Mouse (Mus musculus): Measurements from ENCODE around the gene Ghrh. TPM values are rescaled to one million over a fixed set of nuclear protein-coding genes. Genes with fewer than 3 reads are reported as not detected.

Gene Ghrh
- polyA plus RNA-seq, 1 experiment from 2014 or later: not detected

DNA sequence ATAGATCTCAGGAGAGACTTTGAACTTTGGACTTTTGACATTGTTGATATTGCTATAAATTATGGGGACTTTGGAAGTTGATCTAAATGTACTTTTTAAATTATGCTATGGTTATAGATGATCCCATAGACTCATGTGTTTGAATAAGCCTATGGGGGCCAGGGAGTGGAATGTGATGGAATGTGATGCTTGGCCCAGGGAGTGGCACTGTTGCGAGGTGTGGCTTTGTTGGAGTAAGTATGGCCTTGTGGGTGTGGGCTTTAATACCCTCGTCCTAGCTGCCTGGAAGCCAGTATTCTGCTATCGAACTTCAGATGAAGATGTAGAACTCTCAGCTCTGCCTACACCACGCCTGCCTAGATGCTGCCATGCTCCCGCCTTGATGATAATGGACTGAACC is 12.7 kb upstream of the Ghrh start:
- 83% methylated on average over 5 of the region's 5 CpGs for WGBS
- H3K9ac ChIP-seq (ENCODE audit: low read depth, low read length): no peak overlapping the region
- no peak for TF ChIP-seq CTCF (IDR thresholded peaks at IDR 0.05; ENCODE audit: low read depth)
- no peaks in the 10 kb centered on the region for H3K9me3 ChIP-seq (replicated peaks; ENCODE audit: low read length)
- ATAC-seq (replicated peaks; ENCODE audit: low FRiP score, low read depth): no peak
- no peaks in the 10 kb centered on the region for H3K36me3 ChIP-seq (ENCODE audit: insufficient read depth, low read length)
- no peaks in the 10 kb centered on the region for H3K27me3 ChIP-seq (ENCODE audit: insufficient read depth, low read length)
- no peak for DNase-seq (ENCODE audit: low spot score)
- H3K4me1 ChIP-seq (replicated peaks; ENCODE audit: insufficient read depth, low read length): no peaks in the 10 kb centered on the region
- H3K4me3 ChIP-seq (replicated peaks; ENCODE audit: low read depth, low read length): no peak overlapping the region
- no peak overlapping the region for H3K4me2 ChIP-seq (ENCODE audit: low read length)
- H3K27ac ChIP-seq: no peak overlapping the region

GRCm38 (mm10) chr2:157354106-157354505 is 6.8 kb upstream of the Ghrh start:
- DNase-seq (ENCODE audit: low spot score): no peak

GRCm38 (mm10) chr2:157353183-157353582 is 5.9 kb upstream of the Ghrh start:
- no peak for TF ChIP-seq CTCF (IDR thresholded peaks at IDR 0.05; ENCODE audit: low read depth)
- Histone ChIP-seq H3K4me1 (replicated peaks; ENCODE audit: insufficient read depth, low read length) (no peaks in the 10 kb centered on the region), H3K4me3 (replicated peaks; ENCODE audit: low read depth, low read length) (no peak overlapping the region), H3K27ac (no peak overlapping the region), H3K9ac (ENCODE audit: low read depth, low read length) (no peak overlapping the region), H3K4me2 (ENCODE audit: low read length) (no peak overlapping the region), H3K36me3 (ENCODE audit: insufficient read depth, low read length) (no peaks in the 10 kb centered on the region), H3K27me3 (ENCODE audit: insufficient read depth, low read length) (no peaks in the 10 kb centered on the region), H3K9me3 (replicated peaks; ENCODE audit: low read length) (no peaks in the 10 kb centered on the region)
- no peak for DNase-seq (ENCODE audit: low spot score)
- no peak for ATAC-seq (replicated peaks; ENCODE audit: low FRiP score, low read depth)
- WGBS: 73% methylated on average over 4 of the region's 4 CpGs

More at GRCm38 (mm10) chr2:157354106-157354505, 6.8 kb upstream of the Ghrh start:
- H3K36me3 ChIP-seq (ENCODE audit: insufficient read depth, low read length): no peaks in the 10 kb centered on the region
- H3K4me3 ChIP-seq (replicated peaks; ENCODE audit: low read depth, low read length): no peak overlapping the region
- H3K27me3 ChIP-seq (ENCODE audit: insufficient read depth, low read length): no peaks in the 10 kb centered on the region
- 46% methylated on average over 3 of the region's 3 CpGs for WGBS
- H3K4me1 ChIP-seq (replicated peaks; ENCODE audit: insufficient read depth, low read length): no peaks in the 10 kb centered on the region
- no peak overlapping the region for H3K4me2 ChIP-seq (ENCODE audit: low read length)
- ATAC-seq (replicated peaks; ENCODE audit: low FRiP score, low read depth): no peak
- no peaks in the 10 kb centered on the region for H3K9me3 ChIP-seq (replicated peaks; ENCODE audit: low read length)
- H3K9ac ChIP-seq (ENCODE audit: low read depth, low read length): no peak overlapping the region
- TF ChIP-seq CTCF (IDR thresholded peaks at IDR 0.05; ENCODE audit: low read depth): no peak
- no peak overlapping the region for H3K27ac ChIP-seq

- Histone ChIP-seq H3K9ac (ENCODE audit: low read depth, low read length) (no peak overlapping the region), H3K4me1 (replicated peaks; ENCODE audit: insufficient read depth, low read length) (no peaks in the 10 kb centered on the region), H3K9me3 (replicated peaks; ENCODE audit: low read length) (no peaks in the 10 kb centered on the region), H3K27me3 (ENCODE audit: insufficient read depth, low read length) (no peaks in the 10 kb centered on the region), H3K4me2 (ENCODE audit: low read length) (no peak overlapping the region), H3K27ac (no peak overlapping the region), H3K4me3 (replicated peaks; ENCODE audit: low read depth, low read length) (no peak overlapping the region), H3K36me3 (ENCODE audit: insufficient read depth, low read length) (no peaks in the 10 kb centered on the region)
- ATAC-seq (replicated peaks; ENCODE audit: low FRiP score, low read depth) (no peak), DNase-seq (ENCODE audit: low spot score) (no peak)
- no peak for TF ChIP-seq CTCF (IDR thresholded peaks at IDR 0.05; ENCODE audit: low read depth)
- WGBS: 67% methylated on average over 12 of the region's 12 CpGs
Measured at GRCm38 (mm10) chr2:157349121-157349778, 1.9 kb upstream of the Ghrh start.

GRCm38 (mm10) chr2:157343337-157343736 is 4.0 kb downstream of the Ghrh start:
- no peaks in the 10 kb centered on the region for H3K9me3 ChIP-seq (replicated peaks; ENCODE audit: low read length)
- H3K27me3 ChIP-seq (ENCODE audit: insufficient read depth, low read length): no peaks in the 10 kb centered on the region
- DNase-seq (ENCODE audit: low spot score) (no peak), ATAC-seq (replicated peaks; ENCODE audit: low FRiP score, low read depth) (no peak)
- H3K4me1 ChIP-seq (replicated peaks; ENCODE audit: insufficient read depth, low read length): no peaks in the 10 kb centered on the region
- no peak overlapping the region for H3K4me3 ChIP-seq (replicated peaks; ENCODE audit: low read depth, low read length)
- H3K27ac ChIP-seq: no peak overlapping the region
- no peak overlapping the region for H3K4me2 ChIP-seq (ENCODE audit: low read length)
- H3K9ac ChIP-seq (ENCODE audit: low read depth, low read length): no peak overlapping the region
- no peaks in the 10 kb centered on the region for H3K36me3 ChIP-seq (ENCODE audit: insufficient read depth, low read length)
- TF ChIP-seq CTCF (IDR thresholded peaks at IDR 0.05; ENCODE audit: low read depth): no peak
- 79% methylated on average over 6 of the region's 6 CpGs for WGBS

DNA sequence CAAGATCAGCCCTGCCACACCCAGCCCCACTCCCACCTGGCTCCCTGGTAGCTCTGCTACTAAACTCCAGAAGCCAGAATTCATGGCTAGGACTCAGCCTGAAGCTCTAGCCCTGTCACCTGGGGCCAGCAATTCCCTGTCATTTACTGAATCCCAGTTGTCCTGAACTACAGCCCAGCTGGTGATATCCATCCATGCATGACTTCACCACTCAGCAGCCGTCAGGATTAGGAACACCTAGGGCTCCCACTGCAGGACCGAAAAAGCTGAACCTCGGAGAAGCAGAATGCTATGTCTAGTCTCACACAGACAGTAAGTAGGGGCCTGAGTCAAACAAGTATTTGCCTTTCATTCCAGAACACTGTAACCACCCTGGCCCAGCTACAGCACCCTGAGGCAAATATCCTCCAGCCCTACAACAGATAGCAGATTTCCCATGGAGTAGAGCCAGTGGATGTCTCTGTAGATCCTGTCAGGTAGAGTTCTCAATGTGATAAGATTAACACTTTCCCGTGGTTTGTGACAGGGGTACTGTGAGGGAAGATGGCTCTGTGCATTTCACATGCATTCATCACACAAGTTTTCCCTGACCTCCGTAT is 4.9 kb downstream of the Ghrh start:
- WGBS: 51% methylated on average over 5 of the region's 5 CpGs
- H3K27ac ChIP-seq: no peak overlapping the region
- H3K4me3 ChIP-seq (replicated peaks; ENCODE audit: low read depth, low read length): no peak overlapping the region
- no peak for DNase-seq (ENCODE audit: low spot score)
- H3K27me3 ChIP-seq (ENCODE audit: insufficient read depth, low read length): no peaks in the 10 kb centered on the region
- no peaks in the 10 kb centered on the region for H3K4me1 ChIP-seq (replicated peaks; ENCODE audit: insufficient read depth, low read length)
- no peak for ATAC-seq (replicated peaks; ENCODE audit: low FRiP score, low read depth)
- no peak for TF ChIP-seq CTCF (IDR thresholded peaks at IDR 0.05; ENCODE audit: low read depth)
- no peaks in the 10 kb centered on the region for H3K9me3 ChIP-seq (replicated peaks; ENCODE audit: low read length)
- H3K4me2 ChIP-seq (ENCODE audit: low read length): no peak overlapping the region
- no peaks in the 10 kb centered on the region for H3K36me3 ChIP-seq (ENCODE audit: insufficient read depth, low read length)
- H3K9ac ChIP-seq (ENCODE audit: low read depth, low read length): no peak overlapping the region

Measured in kidney, postnatal 0 days (tissue).